Mouse (Mus musculus) urinary bladder, postnatal 36 days (tissue): ENCODE measurements at regions not wholly inside any gene's neighbourhood (a gene's known extent, or its start where the extent isn't known, plus 50 kb on each side); places are given as distances from the start of the nearest gene placed in this dataset.

Experiments used
- DNase-seq, 2 experiments: peaks; one replicate each; pipeline ENCODE4 v3.0.0; 2022; ENCODE audit warnings: low spot score in 2 of 2, mixed read lengths in 1 of 2

DNA sequence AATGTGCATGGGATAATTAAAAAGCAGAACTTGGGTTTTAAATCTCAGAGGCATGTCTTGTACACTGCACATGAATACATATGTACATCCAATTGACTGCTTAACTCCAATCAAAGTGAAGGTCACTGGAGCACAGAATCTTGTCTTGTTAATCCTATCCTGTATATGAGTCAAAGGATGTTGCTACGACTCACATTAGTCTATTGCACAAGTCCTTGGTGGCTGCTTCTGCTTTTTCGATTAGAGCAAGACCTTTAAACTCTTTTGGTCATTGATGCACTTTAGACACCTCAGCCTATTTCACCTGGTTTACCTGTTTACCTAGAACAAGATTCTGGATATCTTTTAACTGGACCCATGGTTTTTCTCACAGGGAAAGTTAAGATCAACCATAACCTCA, 1008.5 kb upstream of the Cited2 start:
- no peak for DNase-seq

- DNase-seq, result no peak
Measured at GRCm38 (mm10) chr10:16742246-16742645, 980.8 kb upstream of the Cited2 start.

DNA sequence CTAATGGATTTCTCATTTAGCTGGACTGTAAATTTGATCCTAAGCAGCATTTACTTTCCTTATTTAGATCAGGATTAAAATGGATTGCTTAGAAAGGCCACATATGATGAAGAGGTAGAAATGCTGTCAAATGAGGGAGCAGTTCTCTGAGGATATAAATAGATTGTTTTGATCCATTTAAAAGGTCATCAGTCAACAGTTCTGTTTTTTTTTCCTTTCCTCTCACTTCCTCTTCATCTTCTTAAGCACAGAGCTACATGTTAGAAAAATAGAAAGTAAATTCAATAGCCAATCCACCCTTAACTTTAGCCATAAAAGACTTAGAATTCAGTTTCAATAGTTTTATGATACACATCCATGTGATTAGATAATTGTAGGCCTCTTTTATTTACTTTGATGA, 971.5 kb upstream of the Cited2 start:
- no peak for DNase-seq

DNA sequence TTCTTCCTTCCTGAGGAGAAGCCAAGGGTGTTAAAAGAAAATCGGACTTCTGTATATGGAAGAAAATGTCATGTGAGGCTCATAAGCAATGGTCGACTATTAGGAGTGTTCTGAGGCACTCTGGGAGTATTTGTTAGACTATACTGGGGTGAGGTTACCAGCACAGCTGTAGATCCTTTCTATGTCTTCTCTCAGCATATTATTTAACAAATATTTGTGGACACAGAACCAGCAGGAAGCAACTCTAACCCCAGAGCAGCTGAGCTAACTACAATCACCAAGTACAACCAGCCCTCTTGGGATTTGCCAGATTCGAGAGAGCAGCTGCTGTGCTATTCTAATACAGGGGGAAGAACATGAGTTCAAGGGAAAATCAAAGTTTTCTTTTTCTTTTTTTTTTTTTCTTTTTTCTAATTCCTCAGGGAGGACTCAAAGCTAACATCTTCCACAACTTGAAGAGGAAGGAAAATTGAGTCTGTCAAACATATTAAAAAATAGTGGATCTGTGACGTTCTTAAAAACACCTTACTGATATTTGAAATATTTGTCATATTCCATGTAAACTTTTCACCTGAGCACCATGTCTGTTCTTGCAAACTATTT, 933.3 kb upstream of the Cited2 start:
- no peak for DNase-seq

DNA sequence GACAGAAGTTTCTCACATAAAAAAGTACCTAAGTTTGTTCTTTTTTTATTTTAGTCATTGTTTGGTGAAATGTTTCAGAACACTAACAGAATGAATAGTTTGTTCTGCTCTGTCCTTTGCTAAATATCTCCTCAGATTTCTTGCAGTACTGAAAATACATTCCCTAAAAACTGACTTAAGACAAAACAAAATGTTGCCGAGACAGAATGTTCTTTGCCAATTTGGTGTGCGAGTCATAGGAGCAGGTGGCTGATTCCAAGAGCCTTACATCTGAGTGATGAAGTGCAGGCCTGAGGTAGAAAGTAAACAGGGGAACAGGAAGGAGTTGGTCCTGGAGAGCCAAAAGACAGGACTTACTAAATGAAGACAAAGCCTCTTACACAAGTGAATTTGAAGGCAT, 919.0 kb upstream of the Cited2 start:
- DNase-seq, result no peak

DNA sequence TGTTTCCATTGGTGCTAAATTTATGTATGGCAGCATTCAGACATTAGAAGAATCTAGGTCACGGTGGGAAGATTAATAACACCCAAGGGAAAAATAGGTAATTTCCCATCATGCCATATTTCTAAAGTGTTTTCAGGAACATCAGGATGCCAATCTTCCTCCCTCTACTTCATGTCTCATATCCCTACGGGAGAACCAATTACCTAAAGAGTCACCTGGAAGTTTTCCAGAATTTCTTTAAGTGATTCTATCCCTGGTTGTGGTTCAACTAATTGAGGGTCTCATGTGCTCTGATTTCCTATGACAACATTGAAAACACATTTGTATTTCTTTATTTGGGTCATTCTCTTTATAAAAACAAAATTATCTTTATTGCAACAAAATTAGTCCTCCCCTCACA, 912.3 kb upstream of the Cited2 start:
- no peak for DNase-seq

GRCm38 (mm10) chr10:16814013-16814412, 909.0 kb upstream of the Cited2 start:
- DNase-seq, result no peak

GRCm38 (mm10) chr10:16861534-16861933, 861.5 kb upstream of the Cited2 start:
- DNase-seq, result no peak

GRCm38 (mm10) chr10:16866914-16867313, 856.1 kb upstream of the Cited2 start:
- DNase-seq, result no peak

DNA sequence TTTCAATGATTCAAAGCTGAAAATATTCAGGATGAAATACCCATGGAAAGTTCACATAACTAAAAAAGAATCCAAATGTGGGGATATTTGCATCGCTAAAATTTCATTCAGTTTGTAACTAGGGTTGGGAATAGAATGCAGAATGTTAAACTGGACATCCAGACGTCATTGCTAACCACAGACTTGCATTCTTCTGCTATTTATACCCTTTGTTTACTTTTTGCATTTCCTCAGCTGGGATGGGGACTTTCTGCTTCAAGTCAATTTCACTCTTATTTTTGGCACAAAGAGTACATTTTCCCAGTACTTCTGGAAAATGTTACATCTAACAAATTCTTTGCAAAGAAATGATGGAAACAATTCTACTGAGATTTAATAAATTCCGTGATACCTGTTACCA, 848.9 kb upstream of the Cited2 start:
- DNase-seq, result no peak

- no peak for DNase-seq
Measured at GRCm38 (mm10) chr10:16878197-16878596, 844.8 kb upstream of the Cited2 start.

- no peak for DNase-seq
Measured at GRCm38 (mm10) chr10:16893316-16893715, 829.7 kb upstream of the Cited2 start.

GRCm38 (mm10) chr10:16895332-16895731, 827.7 kb upstream of the Cited2 start:
- no peak for DNase-seq

DNA sequence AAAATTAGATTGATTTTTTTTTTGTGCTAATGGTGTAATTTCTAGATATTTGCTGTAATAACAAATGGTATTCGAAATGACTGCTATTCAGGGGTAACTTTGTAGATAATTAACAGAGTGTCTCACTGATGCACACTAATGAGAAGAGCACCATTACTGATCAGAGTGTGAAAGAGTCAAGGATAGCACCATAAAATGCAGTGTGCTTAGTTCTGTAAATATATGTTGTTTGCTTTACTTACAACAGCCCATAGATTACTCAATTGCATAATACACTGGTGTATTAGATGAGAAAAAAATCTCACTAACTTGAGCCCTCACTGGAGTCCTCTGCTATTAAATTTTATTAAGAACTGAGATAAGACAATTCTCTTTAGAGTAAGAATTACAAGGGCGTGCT, 800.1 kb upstream of the Cited2 start:
- no peak for DNase-seq

GRCm38 (mm10) chr10:16923851-16924250, 799.2 kb upstream of the Cited2 start:
- no peak for DNase-seq

GRCm38 (mm10) chr10:16937705-16938104, 785.3 kb upstream of the Cited2 start:
- no peak for DNase-seq

- DNase-seq, result no peak
Measured at GRCm38 (mm10) chr10:16951636-16952035, 771.4 kb upstream of the Cited2 start.

- no peak for DNase-seq
Measured at GRCm38 (mm10) chr10:16960971-16961370, 762.0 kb upstream of the Cited2 start.

- DNase-seq, result no peak
Measured at GRCm38 (mm10) chr10:16962463-16962862, 760.6 kb upstream of the Cited2 start.

DNA sequence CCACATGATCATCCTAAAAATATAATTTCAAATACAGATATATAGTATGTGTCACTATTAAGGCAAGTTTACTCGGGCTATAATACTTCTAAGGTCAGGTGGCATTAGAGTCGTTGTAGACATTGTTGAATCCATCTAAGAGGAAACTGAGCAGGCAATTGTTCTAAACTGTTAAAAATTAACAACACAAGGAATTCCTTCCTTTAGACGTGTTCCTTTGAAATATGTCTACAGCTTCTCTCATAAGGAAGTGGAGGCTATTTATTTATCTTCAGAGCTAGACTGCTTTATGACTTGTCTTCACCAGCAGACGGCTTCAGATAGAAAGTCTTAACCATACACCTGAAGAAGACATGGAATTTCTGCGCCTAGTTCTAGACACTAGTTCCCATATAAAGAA, 744.2 kb upstream of the Cited2 start:
- no peak for DNase-seq

- DNase-seq, result no peak
Measured at GRCm38 (mm10) chr10:16990227-16990626, 732.8 kb upstream of the Cited2 start.

GRCm38 (mm10) chr10:16993789-16994188, 729.2 kb upstream of the Cited2 start:
- no peak for DNase-seq

GRCm38 (mm10) chr10:16994526-16994925, 728.5 kb upstream of the Cited2 start:
- no peak for DNase-seq

GRCm38 (mm10) chr10:16995010-16995409, 728.0 kb upstream of the Cited2 start:
- no peak for DNase-seq
